Mouse (Mus musculus): ENCODE results near the gene Entpd8.

DNA sequence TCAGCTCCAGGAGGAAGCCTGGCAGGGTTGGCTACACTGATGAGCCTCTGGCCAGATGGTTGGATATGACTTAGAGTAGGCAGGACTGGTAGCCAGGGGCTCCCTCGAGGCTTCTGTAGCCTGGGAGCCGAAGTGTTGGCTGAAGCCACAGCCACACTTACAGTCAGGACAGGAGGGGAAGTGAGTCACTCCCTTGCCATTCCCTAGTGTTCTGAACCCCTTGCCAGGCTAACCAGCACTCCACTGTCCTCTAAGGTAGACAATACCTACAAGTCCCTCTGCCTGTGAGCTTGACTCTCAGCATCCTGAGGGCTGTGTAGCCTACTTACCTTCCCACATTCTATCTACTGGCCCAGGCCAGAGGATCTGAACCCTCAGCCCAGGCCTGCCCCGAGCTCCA lies 44.3 kb downstream of the Entpd8 start:
- TF ChIP-seq CTCF (IDR thresholded peaks at IDR 0.05; ENCODE audit: low read depth), result no peak
- TF ChIP-seq EP300 (IDR thresholded peaks at IDR 0.05; ENCODE audit: low read depth), result no peak
